Comparison of ENCODE assay signal across 8 mouse cellular contexts in genomic region chr4:156234701-156235213, GRCm38 (mm10). TPM values are rescaled to one million over a fixed set of nuclear protein-coding genes. Genes with fewer than 3 reads are reported as not detected.
DNase-seq lines count a peak whose midpoint lies in the region; ATAC-seq and TF ChIP-seq lines count a peak whose summit lies in the region.

Gene Plekhn1, minus strand, starts transcription at chr4:156234857.

- H3K4me2 ChIP-seq in forebrain, embryonic 14.5 days (ENCODE audit: low read length) = peak within 1 kb of the TSS; percentile 88
- peak within 1 kb of the TSS; percentile 94 for H3K4me2 ChIP-seq in lung, embryonic 14.5 days

- H3K4me3 ChIP-seq in G1E (ENCODE audit: low read depth, low read length) = peak within 1 kb of the TSS; percentile 91
- H3K4me3 ChIP-seq in forebrain, embryonic 14.5 days (ENCODE audit: low read depth, low read length) = peak within 1 kb of the TSS; percentile 94
- peak within 1 kb of the TSS; percentile 92 for H3K4me3 ChIP-seq in lung, embryonic 14.5 days (ENCODE audit: low read depth, low read length)

- peaks cover 41% of the 10 kb centered on the region for H3K4me1 ChIP-seq in G1E (ENCODE audit: insufficient read depth, low read depth, low read length)
- peaks cover 7% of the 10 kb centered on the region; the same call in 1 of the 2 replicates for H3K4me1 ChIP-seq in forebrain, embryonic 14.5 days (ENCODE audit: control insufficient read depth, insufficient read depth, low read length)
- no peaks in the 10 kb centered on the region; the same call in none of the 2 replicates for H3K4me1 ChIP-seq in lung, embryonic 14.5 days (ENCODE audit: insufficient read depth)

- peak within 1 kb of the TSS; percentile 85 for H3K27ac ChIP-seq in forebrain, embryonic 14.5 days (ENCODE audit: low read depth, low read length)
- H3K27ac ChIP-seq in lung, embryonic 14.5 days (ENCODE audit: low read depth) = peak within 1 kb of the TSS; percentile 96

- peak; percentile 30; the same call in 1 of the 2 replicates for ATAC-seq in G1E (ENCODE audit: extremely low read depth, insufficient number of reproducible peaks, low FRiP score, poor library complexity, severe bottlenecking)
- ATAC-seq in forebrain, embryonic 14.5 days = peak; percentile 58
- peak; percentile 53 for ATAC-seq in lung, embryonic 14.5 days (ENCODE audit: insufficient read depth)
- 0 out of 2 replicates have a peak, but pooled peaks have one; percentile 4 for ATAC-seq in neutrophil, adult 5-6 weeks (ENCODE audit: extremely low read depth, insufficient number of reproducible peaks, low FRiP score, poor library complexity, severe bottlenecking)

- peak; percentile 76 for DNase-seq in G1E (ENCODE audit: low spot score)
- DNase-seq in cerebellum, adult 11 months = peak; percentile 73
- DNase-seq in forebrain, embryonic 14.5 days (ENCODE audit: low spot score) = peak; percentile 84
- DNase-seq in heart, postnatal 14 days = peak; percentile 83 to 84
- no peak for DNase-seq in large intestine, adult 2 months (ENCODE audit: low read depth, low spot score)
- peak; percentile 85 for DNase-seq in lung, embryonic 14.5 days
- DNase-seq in thymus, adult 18-20 months = peak; percentile 54 to 60

- intact Hi-C loops in heart, postnatal 14 days (cut with DNase I) = loop anchor here (5.0 kb wide), 1 partner anchor 122 kb away; no protein-coding TSS in a partner anchor

- no peaks in the 10 kb centered on the region for H3K9me3 ChIP-seq in G1E (replicated peaks)
- H3K9me3 ChIP-seq in forebrain, embryonic 14.5 days (replicated peaks; ENCODE audit: control insufficient read depth, low read length) = no peaks in the 10 kb centered on the region
- no peaks in the 10 kb centered on the region for H3K9me3 ChIP-seq in lung, embryonic 14.5 days (ENCODE audit: low read depth, low read length)

- TF ChIP-seq CTCF in G1E (IDR thresholded peaks at IDR 0.05; ENCODE audit: low read depth, low read length) = no peak
- TF ChIP-seq CTCF in lung, embryonic 14.5 days (IDR thresholded peaks at IDR 0.05; ENCODE audit: low read depth) = no peak

- no peaks in the 10 kb centered on the region for H3K27me3 ChIP-seq in G1E (ENCODE audit: insufficient read depth, low read length)
- no peaks in the 10 kb centered on the region for H3K27me3 ChIP-seq in forebrain, embryonic 14.5 days (replicated peaks; ENCODE audit: control insufficient read depth, insufficient read depth, low read length)
- no peaks in the 10 kb centered on the region for H3K27me3 ChIP-seq in lung, embryonic 14.5 days (ENCODE audit: insufficient read depth, low read length)

- WGBS in forebrain, embryonic 14.5 days = under 1% methylated on average over 38 of the region's 48 CpGs
- WGBS in large intestine, adult 2 months = under 1% methylated on average over 48 of the region's 48 CpGs
- WGBS in lung, embryonic 14.5 days = under 1% methylated on average over 37 of the region's 48 CpGs

- H3K9ac ChIP-seq in forebrain, embryonic 14.5 days (ENCODE audit: low read length) = peak within 1 kb of the TSS; percentile 83
- H3K9ac ChIP-seq in lung, embryonic 14.5 days = peak within 1 kb of the TSS; percentile 77

- peaks cover 69% of the 10 kb centered on the region for H3K36me3 ChIP-seq in G1E (replicated peaks)
- H3K36me3 ChIP-seq in forebrain, embryonic 14.5 days (ENCODE audit: control insufficient read depth, insufficient read depth, low read length) = peaks cover 60% of the 10 kb centered on the region
- H3K36me3 ChIP-seq in lung, embryonic 14.5 days (ENCODE audit: insufficient read depth) = peaks cover 64% of the 10 kb centered on the region

RNA-seq across cellular contexts. Expression of gene Plekhn1, which starts in this region (rescaled TPM):
- 14.7 and 19.4 TPM in 2 replicates for total RNA-seq in G1E (2014; fragmentation: Nextera tagmentation)
- total RNA-seq in G1E (2017) = 8.9 and 9.6 TPM in 2 replicates
- 11.3 and 13.4 TPM in 2 replicates for polyA plus RNA-seq in G1E (2012)
- polyA plus RNA-seq in forebrain, embryonic 14.5 days (2014; fragmentation: Nextera tagmentation; extraction: Ambion mirVana) = 19.2 and 21.7 TPM in 2 replicates
- total RNA-seq in heart, postnatal 14 days (2021) = 10 to 100 TPM in 1 of 2 experiments, 1 to 10 TPM in 1; 9.3 to 11.0 TPM
- 35.2 and 48.1 TPM in 2 replicates for polyA plus RNA-seq in large intestine, adult 2 months (2012; rRNA removed)
- 21.0 and 21.4 TPM in 2 replicates for polyA plus RNA-seq in lung, embryonic 14.5 days (2014; fragmentation: Nextera tagmentation; extraction: Ambion mirVana)
- 22.8 and 23.6 TPM in 2 replicates for total RNA-seq in neutrophil, adult 5-6 weeks (2017)

Comparison
In these comparisons a context has a peak if more than half of its experiments do, and no peak if none do; other contexts are left out.
1. ATAC-seq: peak in every context shown above with its lines; median percentile 58 in forebrain, embryonic 14.5 days; 53 in lung, embryonic 14.5 days; 30 in G1E; 4 in neutrophil, adult 5-6 weeks.